Mouse (Mus musculus): ENCODE measurements around the gene Enox1.

GRCm38 (mm10) chr14:77615201-77615600 is 458.6 kb downstream of the Enox1 start:
- TF ChIP-seq TCF3 (IDR thresholded peaks at IDR 0.05; ENCODE audit: insufficient read length, low read depth), result no peak
- no peak for TF ChIP-seq SRF (IDR thresholded peaks at IDR 0.05; ENCODE audit: control insufficient read depth, insufficient read length, low read depth)
- TF ChIP-seq POLR2A (IDR thresholded peaks at IDR 0.05; ENCODE audit: insufficient read length, low read depth), result no peak
- no peak for TF ChIP-seq TCF12 (IDR thresholded peaks at IDR 0.05; ENCODE audit: insufficient read depth, poor library complexity, severe bottlenecking)
- TF ChIP-seq CEBPB (IDR thresholded peaks at IDR 0.05; ENCODE audit: insufficient read depth, poor library complexity, severe bottlenecking), result no peak
- no peak for TF ChIP-seq E2F4 (IDR thresholded peaks at IDR 0.05; ENCODE audit: insufficient read depth)
- TF ChIP-seq POLR2AphosphoS2 (IDR thresholded peaks at IDR 0.05; ENCODE audit: insufficient read length, low read depth), result no peak
- TF ChIP-seq MAX (IDR thresholded peaks at IDR 0.05; ENCODE audit: low read depth), result no peak
- no peak for TF ChIP-seq USF1 (IDR thresholded peaks at IDR 0.05; ENCODE audit: low read depth)

All from myocyte (in vitro differentiated cells).